Mouse (Mus musculus): ENCODE data around the gene Gm17078. TPM values are rescaled to one million over a fixed set of nuclear protein-coding genes. Genes with fewer than 3 reads are reported as not detected.
"Not testable (repeated sequence)": the region's sequence is repeated elsewhere in the genome, so short reads cannot be mapped to it uniquely, and the experiment has no call there.

The Gm17078 gene
- polyA plus RNA-seq (2012; ENCODE audit: insufficient read depth, low replicate concordance): not detected in 2 replicates

DNA sequence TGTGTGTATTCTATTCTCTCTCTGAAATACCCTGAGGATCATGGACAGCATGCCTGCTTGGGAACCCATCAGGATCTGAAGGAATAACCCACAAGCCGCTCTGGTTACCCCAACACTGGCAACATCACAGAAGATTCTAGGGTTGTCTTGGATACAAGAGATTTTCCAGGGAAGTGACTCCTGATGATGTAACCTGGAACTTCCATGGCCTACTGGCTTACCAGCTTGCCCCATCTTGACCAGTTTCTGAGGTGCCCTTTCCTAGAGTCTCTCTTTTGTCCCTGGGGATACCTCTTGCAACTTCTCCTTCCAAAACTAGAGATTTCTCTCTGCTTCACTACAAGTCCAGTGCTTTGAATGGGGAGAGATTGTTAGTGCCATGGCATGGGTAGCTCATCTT is at the start of gene Gm17078:
Gm17078 (minus strand) TSS at position 101 of the 400 bp plus-strand sequence.
- Histone ChIP-seq H3K36me3 (replicated peaks; ENCODE audit: low read length) (no peaks in the 10 kb centered on the region), H3K27me3 (replicated peaks) (no peaks in the 10 kb centered on the region), H3K4me1 (no peaks in the 10 kb centered on the region), H3K9me3 (no peaks in the 10 kb centered on the region), H3K4me3 (replicated peaks) (no peak within 1 kb of the TSS)
- no peak for TF ChIP-seq GATA1 (IDR thresholded peaks at IDR 0.05; ENCODE audit: borderline replicate concordance, low read length)
- TF ChIP-seq FLI1 (IDR thresholded peaks at IDR 0.05; ENCODE audit: low read length): no peak

DNA sequence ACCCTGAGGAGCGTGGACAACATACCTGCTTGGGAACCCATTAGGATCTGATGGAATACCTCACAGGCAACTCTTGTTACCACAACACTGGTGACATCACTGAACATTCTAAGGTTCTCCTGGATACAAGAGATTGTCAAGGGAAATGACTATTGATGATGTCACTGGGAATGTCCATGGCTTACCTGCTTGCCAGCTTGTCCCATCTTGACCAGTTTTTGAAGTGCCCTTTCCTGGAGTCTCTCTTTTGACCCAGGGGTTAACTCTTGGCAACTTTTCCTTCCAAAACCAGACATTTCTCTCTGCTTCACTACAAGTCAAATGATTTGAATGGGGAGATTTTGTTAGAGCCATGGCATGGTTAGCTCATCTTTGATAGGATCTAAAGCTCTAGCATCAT is 24.5 kb upstream of the Gm17078 start, which contains the start of gene Gm4181:
Gm4181 (minus strand) TSS at position 101 of the 400 bp plus-strand sequence.
- not testable (repeated sequence) for H3K9me3 ChIP-seq; H3K4me3 ChIP-seq (replicated peaks); H3K36me3 ChIP-seq (replicated peaks; ENCODE audit: low read length)

DNA sequence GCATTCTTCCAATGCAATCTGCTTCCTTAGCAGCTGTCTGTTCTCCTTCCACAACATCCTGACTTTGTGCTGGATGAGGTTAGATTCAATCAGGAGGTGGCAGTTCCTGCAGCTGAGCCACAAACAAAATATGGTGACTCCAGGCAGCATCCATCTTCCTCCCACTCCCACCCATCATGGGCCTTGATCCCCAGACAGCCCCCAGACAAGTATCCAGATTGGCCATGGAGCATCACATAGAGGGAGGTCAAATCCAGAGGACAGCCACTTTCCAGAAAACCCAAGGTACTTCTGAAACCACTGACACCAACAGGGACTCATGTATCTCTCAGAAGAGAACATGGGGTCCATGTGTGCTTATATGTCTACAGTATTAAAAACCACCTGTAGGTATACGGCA is 21.3 kb upstream of the Gm17078 start:
- H3K4me3 ChIP-seq (replicated peaks): not testable (repeated sequence)

More for the DNA sequence above, 24.5 kb upstream of the Gm17078 start, which contains the start of gene Gm4181:
- H3K27me3 ChIP-seq (replicated peaks); H3K4me1 ChIP-seq: not testable (repeated sequence)

DNA sequence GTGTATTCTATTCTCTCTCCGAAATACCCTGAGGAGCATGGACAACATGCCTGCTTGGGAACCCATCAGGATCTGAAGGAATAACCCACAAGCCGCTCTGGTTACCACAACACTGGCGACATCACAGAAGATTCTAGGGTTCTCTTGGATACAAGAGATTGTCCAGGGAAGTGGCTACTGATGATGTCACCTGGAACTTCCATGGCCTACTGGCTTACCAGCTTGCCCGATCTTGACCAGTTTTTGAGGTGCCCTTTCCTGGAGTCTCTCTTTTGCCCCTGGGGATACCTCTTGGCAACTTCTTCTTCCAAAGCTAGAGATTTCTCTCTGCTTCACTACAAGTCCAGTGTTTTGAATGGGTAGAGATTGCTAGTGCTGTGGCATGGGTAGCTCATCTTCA is 19.1 kb downstream of the Gm17078 start, which contains the start of gene Gm17174:
Gm17174 (minus strand) TSS at position 101 of the 400 bp plus-strand sequence.
- H3K9me3 ChIP-seq; H3K36me3 ChIP-seq (replicated peaks; ENCODE audit: low read length); H3K4me1 ChIP-seq; H3K27me3 ChIP-seq (replicated peaks); H3K4me3 ChIP-seq (replicated peaks): not testable (repeated sequence)

More for the DNA sequence above, 21.3 kb upstream of the Gm17078 start:
- not testable (repeated sequence) for H3K27me3 ChIP-seq (replicated peaks); H3K9me3 ChIP-seq; H3K36me3 ChIP-seq (replicated peaks; ENCODE audit: low read length); H3K4me1 ChIP-seq

DNA sequence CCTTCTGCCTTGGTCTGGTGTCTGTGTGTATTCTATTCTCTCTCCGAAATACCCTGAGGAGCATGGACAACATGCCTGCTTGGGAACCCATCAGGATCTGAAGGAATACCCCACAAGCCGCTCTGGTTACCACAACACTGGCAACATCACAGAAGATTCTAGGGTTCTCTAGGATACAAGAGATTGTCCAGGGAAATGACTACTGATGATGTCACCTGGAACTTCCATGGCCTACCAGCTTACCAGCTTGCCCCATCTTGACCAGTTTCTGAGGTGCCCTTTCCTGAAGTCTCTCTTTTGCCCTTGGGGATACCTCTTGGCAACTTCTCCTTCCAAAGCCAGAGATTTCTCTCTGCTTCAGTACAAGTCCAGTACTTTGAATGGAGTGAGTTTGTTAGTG is 37.1 kb downstream of the Gm17078 start, which contains the start of gene Gm17175:
Gm17175 (minus strand) TSS at position 101 of the 400 bp plus-strand sequence.
- H3K9me3 ChIP-seq; H3K27me3 ChIP-seq (replicated peaks); H3K4me3 ChIP-seq (replicated peaks); H3K36me3 ChIP-seq (replicated peaks; ENCODE audit: low read length); H3K4me1 ChIP-seq: not testable (repeated sequence)

Other genes with a start within 250 kb of the Gm17078 start
- not detected in 2 replicates for gene Gm7247, start 249.6 kb downstream of the Gm17078 start, polyA plus RNA-seq (2012; ENCODE audit: insufficient read depth, low replicate concordance)
- not detected in 2 replicates for gene Vmn2r88, start 200.5 kb downstream of the Gm17078 start, polyA plus RNA-seq (2012; ENCODE audit: insufficient read depth, low replicate concordance)
- gene Vmn2r89, start 159.5 kb downstream of the Gm17078 start, polyA plus RNA-seq (2012; ENCODE audit: insufficient read depth, low replicate concordance): 0.40 TPM in 1 of 2 replicates, not detected in the other
- not detected in 2 replicates for gene Gm5622, start 58.5 kb downstream of the Gm17078 start, polyA plus RNA-seq (2012; ENCODE audit: insufficient read depth, low replicate concordance)
- not detected in 2 replicates for gene Gm17175, start 37.2 kb downstream of the Gm17078 start, polyA plus RNA-seq (2012; ENCODE audit: insufficient read depth, low replicate concordance)
- gene Gm17174, start 19.2 kb downstream of the Gm17078 start, polyA plus RNA-seq (2012; ENCODE audit: insufficient read depth, low replicate concordance): not detected in 2 replicates
- gene Gm4181, start 24.4 kb upstream of the Gm17078 start, polyA plus RNA-seq (2012; ENCODE audit: insufficient read depth, low replicate concordance): not detected in 2 replicates
- not detected in 2 replicates for gene Gm17079, start 84.2 kb upstream of the Gm17078 start, polyA plus RNA-seq (2012; ENCODE audit: insufficient read depth, low replicate concordance)
- gene Gm5800, start 105.9 kb upstream of the Gm17078 start, polyA plus RNA-seq (2012; ENCODE audit: insufficient read depth, low replicate concordance): not detected in 2 replicates
- not detected in 2 replicates for gene Ang4, start 162.3 kb upstream of the Gm17078 start, polyA plus RNA-seq (2012; ENCODE audit: insufficient read depth, low replicate concordance)
- not detected in 2 replicates for gene AY358078, start 188.7 kb upstream of the Gm17078 start, polyA plus RNA-seq (2012; ENCODE audit: insufficient read depth, low replicate concordance)
- not detected in 2 replicates for gene Ear6, start 242.4 kb upstream of the Gm17078 start, polyA plus RNA-seq (2012; ENCODE audit: insufficient read depth, low replicate concordance)

Data from megakaryocyte, embryonic 14.5 days (primary cell).